Mouse (Mus musculus): ENCODE results near the gene Tmbim6. TPM values are rescaled to one million over a fixed set of nuclear protein-coding genes. Genes with fewer than 3 reads are reported as not detected.
"Not testable (repeated sequence)": the region's sequence is repeated elsewhere in the genome, so short reads cannot be mapped to it uniquely, and the experiment has no call there.

Tmbim6 gene
- total RNA-seq, 2 experiments from 2014 or later: 189 to 194 TPM

DNA sequence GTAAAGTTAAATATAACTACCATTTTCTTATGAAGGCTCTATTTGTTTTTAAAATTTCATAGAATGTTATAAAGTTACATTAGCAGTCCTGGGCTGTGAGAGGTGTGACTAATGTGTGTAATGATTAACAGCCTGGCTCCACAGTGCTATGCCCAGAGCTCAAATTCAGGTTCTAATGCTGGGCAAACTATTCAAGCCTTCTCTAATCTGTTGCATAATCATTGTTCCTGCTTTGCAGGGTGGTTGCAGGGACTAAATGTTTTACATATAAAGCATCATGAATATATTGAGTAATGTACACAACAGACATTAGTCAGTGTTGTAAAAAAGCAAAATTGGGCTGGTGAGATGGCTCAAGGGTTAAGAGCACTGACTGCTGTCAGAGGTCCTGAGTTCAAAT, 9.8 kb upstream of the Tmbim6 start:
- no peak for DNase-seq

GRCm38 (mm10) chr15:99384071-99384470, 8.6 kb upstream of the Tmbim6 start:
- DNase-seq: no peak

DNA sequence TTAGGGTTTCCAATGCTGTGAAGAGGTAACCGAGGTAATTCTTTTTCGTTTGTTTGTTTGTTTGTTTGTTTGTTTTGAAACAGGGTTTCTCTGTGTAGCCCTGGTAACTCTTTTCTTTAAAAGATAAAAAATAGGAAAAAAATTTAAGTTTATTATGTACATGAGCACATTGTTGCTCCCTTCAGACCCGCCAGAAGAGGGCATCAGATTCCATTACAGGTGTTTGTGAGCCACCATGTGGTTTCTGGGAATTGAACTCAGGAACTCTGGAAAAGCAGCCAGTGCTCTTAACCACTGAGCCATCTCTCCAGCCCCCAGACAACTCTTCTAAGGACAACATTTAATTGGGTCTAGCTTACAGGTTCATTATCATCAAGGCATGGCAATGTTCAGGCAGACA, 6.6 kb upstream of the Tmbim6 start:
- not testable (repeated sequence) for DNase-seq

DNA sequence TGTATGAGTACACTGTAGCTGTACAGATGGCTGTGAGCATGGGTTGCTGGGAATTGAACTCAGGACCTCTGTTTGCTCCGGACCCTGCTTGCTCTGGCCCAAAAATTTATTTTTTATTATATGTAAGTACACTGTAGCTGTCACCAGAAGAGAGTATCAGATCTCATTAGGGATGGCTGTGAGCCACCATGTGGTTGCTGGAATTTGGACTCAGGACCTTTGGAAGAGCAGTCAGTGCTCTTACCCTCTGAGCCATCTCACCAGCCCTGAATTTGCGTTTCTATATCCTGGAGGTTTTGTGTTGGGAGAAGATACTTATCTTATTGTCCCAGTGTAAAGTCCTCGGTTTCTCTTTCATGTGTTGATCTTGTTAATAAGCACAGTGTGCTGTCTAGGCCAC, 5.9 kb upstream of the Tmbim6 start:
- DNase-seq: no peak

- no peak for DNase-seq
Observed at GRCm38 (mm10) chr15:99387976-99388375, 4.7 kb upstream of the Tmbim6 start.

- DNase-seq: no peak
Observed at GRCm38 (mm10) chr15:99390472-99391401, 1.9 kb upstream of the Tmbim6 start.

- DNase-seq: no peak
Observed at GRCm38 (mm10) chr15:99391975-99392374, 707 bp upstream of the Tmbim6 start.

DNA sequence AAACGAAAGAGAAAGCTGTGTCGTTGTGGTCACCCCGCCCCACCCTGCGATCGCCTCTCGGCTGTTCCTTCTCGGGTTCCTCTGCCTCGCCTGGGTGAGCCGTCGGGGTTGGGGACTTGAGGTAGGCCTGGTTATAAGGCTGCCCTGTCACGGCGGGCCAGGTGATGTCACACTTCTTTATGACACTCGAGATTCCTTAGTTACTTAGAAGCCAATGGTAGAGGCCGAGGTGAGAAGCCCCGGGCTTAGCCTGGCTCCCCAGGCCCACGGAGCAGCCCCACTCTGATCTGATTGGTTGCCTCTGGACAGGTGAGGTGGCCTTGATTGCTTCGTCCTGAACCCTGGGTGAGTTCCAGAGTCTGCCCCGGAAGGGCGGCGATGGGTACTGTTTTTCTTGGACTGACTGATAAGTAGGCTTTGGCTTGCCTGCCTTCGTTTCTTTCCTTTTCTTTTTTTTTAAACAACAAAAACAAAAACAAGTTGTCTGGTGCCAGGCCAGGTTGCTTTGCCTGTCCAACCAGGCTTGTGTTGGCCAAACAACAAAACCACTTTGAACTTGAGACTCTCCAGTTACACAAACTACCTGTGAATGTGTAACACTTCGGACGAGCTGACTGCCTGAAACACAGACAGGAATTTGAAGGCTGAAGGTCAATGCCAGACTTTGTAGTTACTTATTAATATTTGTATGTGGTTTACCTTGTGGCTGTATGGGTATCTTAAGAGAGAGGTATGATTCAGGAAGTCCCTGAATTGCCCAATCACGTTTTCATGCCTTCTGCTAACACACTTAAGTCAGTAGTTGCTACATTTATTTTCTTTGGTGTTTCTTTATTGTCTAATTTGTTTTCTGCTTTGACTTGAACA, 937 bp downstream of the Tmbim6 start:
- no peak for DNase-seq

DNA sequence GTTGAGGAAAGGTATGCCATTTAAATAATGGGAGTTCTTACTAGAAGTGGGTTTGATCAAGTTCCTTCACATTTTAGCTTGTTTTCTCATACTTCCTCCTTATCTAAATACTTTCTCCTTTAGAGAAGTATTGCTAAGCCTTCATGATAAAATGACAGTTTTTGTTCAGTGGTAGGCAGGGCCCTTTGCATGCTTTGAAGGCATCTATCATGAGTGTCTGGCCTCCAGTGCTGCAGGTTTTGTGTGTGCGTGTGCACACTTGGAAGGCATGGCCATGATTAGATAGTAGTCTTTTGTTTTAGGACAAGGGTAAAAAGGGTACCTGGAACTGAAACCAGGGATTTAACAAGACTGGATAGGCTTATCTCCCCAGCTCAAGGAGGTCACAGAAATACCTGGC, 3.8 kb downstream of the Tmbim6 start:
- no peak for DNase-seq

DNA sequence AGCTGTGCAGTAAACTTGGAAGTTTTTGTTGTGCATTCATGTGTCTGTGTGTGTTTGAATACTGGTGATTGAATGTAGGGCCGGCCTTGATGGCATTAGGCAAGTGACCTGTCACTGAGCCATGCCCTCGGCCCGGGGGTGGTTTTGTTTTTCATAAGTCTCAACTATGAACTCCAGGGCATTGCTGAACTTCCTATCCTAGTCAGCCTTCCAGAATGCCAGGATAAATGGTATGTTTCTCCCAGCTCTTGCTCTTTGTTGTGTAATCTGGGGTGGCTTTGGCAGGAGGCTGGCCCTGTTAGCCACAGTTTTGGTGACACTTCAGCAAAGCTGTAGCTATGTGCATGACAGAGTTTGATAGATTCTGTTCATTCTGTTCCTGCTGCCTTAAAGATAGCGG, 4.2 kb downstream of the Tmbim6 start:
- DNase-seq: no peak

GRCm38 (mm10) chr15:99397622-99398021, 4.9 kb downstream of the Tmbim6 start:
- DNase-seq: no peak

DNA sequence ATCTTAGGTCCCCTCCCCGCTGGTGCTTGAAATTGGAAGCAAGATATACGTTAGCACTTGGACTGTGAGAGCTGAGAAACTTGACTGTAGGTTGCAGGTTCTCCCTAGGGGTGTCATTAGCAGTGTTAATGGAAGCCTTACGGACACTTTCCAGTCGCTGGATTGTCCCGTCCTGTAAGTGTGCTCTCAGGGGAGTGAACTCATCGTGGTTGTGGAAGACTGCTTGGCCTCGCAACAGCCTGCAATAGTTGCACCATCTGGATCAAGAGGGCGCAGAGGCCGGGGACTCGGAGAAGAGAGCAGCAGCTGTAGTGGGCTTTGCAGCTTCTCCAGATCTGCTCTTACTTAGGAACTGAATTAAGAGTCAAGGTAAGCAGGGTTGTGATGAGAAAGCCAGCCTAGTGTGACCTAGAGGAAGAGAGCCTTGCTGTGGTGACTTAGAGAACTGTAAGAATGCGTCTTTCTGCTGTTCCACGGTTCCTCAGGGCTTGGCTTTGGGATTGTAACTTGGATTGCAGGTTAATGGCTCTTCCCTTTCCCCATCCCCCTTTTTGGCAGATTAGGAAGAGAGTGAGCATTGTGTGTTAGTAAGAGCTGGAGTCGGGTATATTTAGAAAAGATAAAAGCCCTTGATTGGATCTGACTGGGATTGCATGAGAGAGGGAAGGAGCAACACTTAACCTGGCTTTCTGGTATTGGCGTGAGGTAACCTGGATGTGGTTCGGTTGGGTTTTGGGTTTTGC, 7.0 kb downstream of the Tmbim6 start:
- DNase-seq: peak; percentile 16

DNA sequence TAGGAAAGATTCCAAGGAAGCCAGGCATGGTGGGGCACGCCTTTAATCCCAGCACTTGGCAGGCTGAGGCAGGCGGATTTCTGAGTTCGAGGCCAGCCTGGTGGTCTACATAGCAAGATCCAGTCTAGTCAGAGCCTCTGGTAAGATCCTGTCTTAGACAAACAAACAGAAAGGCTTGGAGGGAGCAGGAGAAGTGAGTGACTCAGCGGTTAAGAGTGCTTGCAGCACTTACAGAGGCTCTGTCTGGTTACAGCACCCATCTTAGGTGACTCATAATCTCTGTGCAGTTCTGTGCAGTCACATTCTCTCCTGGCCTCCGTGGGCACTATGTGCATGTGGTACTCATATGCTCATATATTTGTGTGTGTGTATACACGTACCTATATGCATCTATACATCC, 7.9 kb downstream of the Tmbim6 start:
- DNase-seq: no peak

GRCm38 (mm10) chr15:99403159-99403889, 10.6 kb downstream of the Tmbim6 start:
- DNase-seq: no peak

- no peak for DNase-seq
Observed at GRCm38 (mm10) chr15:99405150-99405549, 12.5 kb downstream of the Tmbim6 start.

DNA sequence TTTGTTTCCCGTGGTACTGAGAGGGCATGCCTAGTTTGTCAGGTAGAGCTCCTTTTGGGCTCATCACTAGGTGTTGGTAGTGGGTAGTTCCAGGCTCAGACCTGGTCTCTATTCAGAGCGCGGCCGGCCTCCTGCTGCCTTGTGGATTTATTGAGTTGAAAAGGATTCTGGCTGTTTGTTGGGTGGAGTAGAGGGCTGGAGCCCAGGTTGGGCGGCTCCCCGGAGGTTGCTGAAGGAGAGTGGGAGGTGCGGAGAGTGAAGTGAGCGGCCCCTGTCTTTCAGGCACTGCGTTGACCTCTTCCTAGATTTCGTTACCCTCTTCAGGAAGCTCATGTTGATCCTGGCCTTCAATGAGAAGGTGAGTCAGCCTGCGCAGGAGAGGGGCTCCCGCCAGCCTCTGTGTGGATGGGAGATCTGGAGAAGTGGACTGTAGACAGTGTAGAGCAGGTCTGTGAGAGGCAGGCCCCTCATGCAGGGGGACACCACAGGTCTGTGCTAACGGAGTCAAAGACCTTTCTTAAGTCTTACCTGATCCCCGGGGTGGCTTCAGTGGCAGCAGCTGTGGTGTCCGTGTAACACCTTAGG, 14.4 kb downstream of the Tmbim6 start:
- DNase-seq: no peak

DNA sequence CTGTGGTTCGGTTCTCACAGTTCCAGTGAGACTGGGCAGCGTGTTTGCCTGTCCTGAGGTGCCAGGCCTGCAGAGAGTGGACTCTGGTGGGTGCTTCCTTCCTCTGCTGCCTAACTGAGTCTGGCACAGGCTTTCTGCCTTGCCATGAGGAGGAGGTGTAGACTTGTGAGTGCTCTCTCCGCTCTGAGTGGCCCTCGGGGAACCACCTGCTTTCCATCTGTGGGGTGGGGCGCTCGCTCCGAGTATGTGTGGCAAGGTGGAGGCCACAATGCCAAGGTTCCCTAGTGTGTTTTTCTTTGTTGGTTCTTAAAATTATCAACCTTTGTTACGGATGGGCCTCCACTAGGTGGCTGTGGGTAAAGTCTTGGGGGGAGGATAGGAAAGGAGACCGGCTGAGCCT, 16.2 kb downstream of the Tmbim6 start:
- peak; percentile 6 for DNase-seq

DNA sequence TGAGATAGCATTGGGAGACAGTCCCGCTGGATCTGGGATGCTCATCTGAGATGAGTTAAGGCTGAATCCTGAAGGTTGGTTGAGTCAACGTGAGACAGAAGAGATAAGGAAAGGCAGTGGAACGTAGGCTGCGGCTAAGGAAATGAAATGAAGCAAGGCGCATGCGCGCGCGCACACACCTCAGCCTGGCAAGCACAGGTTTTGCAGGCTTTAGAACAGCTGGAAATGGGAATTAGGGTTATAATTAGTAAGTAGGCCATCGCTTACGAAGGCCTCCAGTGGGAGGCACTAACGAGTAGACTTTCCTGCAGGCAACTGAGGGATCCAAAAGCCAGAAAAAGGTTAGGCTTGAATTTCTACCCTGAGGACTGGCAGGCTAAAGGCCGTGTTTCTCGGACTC, 19.1 kb downstream of the Tmbim6 start:
- no peak for DNase-seq

DNA sequence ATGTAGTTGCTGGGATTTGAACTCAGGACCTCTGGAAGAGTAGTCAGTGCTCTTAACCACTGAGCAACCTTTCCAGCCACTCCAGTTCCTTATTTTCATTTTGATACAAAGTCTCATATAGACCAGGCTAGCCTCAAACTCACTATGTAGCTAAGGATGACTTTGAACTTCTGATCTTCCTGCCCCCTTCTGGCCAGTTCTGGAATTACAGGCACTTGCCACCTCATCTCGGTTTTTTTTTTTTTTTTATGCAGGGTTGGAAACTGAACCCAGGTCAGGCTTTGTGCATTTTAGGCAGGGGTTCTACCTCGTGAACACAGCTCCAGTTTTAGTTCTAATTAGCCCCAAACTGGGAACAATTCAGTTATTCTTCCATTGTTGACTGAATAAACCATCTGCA, 23.1 kb downstream of the Tmbim6 start:
- peak; percentile 68 for DNase-seq

DNA sequence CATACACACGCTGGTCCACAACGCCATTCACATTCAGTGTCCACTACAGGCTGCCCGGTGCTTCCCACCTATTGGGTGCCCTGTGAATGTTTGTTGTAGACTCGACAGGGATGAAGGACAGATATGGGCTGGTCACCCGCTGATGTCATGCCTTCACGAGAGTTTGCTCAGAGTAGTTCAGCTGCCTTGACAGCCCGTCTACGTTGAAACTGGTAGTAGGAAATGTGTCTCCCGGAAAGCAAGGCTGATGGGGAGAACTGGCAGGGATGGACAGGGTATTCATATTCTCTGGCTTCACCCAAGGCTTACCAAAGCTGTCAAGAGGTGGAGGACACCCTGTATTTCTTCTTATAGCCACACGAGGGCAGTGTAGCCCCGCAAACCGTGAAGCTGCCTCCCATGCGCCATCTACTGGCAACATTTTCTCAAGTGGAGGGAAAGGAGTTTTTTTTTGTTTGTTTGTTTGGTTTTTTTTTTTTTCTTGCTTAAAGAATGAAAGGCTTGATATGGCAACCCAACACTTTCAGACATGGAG, 23.7 kb downstream of the Tmbim6 start:
- DNase-seq: peak; percentile 83

GRCm38 (mm10) chr15:99416957-99417356, 24.3 kb downstream of the Tmbim6 start:
- DNase-seq: no peak
